Mouse (Mus musculus): ENCODE results near the gene Amt. TPM values are rescaled to one million over a fixed set of nuclear protein-coding genes. Genes with fewer than 3 reads are reported as not detected.
"Not testable (repeated sequence)": the region's sequence is repeated elsewhere in the genome, so short reads cannot be mapped to it uniquely, and the experiment has no call there.

Amt gene
- polyA plus RNA-seq, 1 experiment, result not detected

DNA sequence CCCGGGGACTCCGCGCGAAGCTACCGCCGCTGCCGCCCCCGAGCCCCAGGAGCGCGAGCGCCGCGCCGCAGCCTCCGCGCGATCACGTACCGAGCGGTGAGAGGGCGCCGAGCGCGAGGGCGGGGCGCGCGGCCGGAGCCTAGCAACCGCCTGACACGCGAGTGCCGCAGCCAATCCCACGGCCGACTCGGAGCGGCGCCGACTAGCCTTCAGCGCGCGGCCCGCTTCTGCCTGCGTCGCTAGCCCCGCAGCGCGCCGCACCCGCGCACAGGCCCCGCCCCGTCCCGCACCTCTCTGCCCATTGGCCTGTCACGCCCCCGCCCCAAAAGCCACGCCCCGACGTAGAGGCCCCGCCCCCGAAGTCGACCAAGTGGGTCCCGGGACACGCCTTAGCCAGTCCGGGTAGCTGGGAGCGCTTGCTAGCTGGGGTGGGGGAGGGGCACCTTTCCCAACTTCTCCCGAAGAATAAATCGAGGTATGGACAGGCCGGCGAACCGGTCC is 32.9 kb upstream of the Amt start, which contains the start of gene Dag1:
Gene Dag1, minus strand, starts transcription at position 269 of the 501 bp plus-strand sequence.
- Histone ChIP-seq H3K4me1 (ENCODE audit: control insufficient read depth, insufficient read depth, low read length) (peaks cover 8% of the 10 kb centered on the region; the same call in 1 of the 2 replicates), H3K4me3 (ENCODE audit: insufficient read depth, low read depth, low read length) (peak within 1 kb of the TSS; percentile 81), H3K27ac (ENCODE audit: insufficient read depth, low read depth, low read length) (peak within 1 kb of the TSS; percentile 47)
- WGBS, result under 1% methylated on average over 71 of the region's 71 CpGs
- TF ChIP-seq POLR2A (IDR thresholded peaks at IDR 0.05; ENCODE audit: insufficient read depth, low read depth, low read length) (peak; percentile 54; the same call in 1 of the 2 replicates), CTCF (IDR thresholded peaks at IDR 0.05; ENCODE audit: insufficient read depth, low read depth, low read length) (no peak)

DNA sequence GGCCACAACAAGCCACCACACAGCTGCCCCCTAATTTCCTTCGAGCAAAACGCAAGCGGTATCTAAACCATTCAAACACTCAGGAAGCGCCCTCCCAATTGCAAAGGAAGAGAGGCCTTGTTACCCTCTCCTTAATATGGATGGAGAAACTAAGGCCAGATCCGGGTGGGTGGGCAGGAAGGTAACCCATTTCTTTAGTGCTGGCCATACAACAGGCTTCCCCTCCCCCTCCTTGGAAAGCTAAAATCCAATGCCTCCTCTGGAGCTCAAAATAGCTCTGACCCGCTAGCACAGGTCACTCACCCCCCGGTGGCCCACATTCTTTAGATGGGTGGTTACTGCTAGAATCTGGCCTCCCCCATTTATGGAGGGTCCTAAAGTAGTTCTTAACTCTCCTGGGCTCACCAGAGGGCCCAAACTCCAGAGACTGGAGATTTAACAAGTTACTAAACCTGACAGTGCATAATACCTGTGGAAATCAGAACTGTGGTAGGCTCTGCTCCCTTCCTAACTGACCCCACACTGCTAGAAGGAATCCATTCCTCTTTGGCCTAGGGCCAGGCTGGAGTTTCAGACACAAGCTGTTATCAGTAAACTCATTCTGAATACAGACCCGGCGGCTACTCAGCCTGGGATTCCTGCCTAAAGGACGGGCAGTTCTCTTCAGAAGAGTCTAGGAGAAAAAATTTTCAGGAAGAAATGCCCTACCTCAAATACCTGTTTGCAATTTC is 32.3 kb upstream of the Amt start:
- TF ChIP-seq POLR2A (IDR thresholded peaks at IDR 0.05; ENCODE audit: insufficient read depth, low read depth, low read length), result no peak
- TF ChIP-seq CTCF (IDR thresholded peaks at IDR 0.05; ENCODE audit: insufficient read depth, low read depth, low read length), result no peak
- H3K4me1 ChIP-seq (ENCODE audit: control insufficient read depth, insufficient read depth, low read length), result peaks cover 8% of the 10 kb centered on the region; the same call in 1 of the 2 replicates
- peak overlapping the region; percentile 12; the same call in 1 of the 2 replicates for H3K27ac ChIP-seq (ENCODE audit: insufficient read depth, low read depth, low read length)
- WGBS, result 17% methylated on average over 10 of the region's 10 CpGs
- peak overlapping the region; percentile 81 for H3K4me3 ChIP-seq (ENCODE audit: insufficient read depth, low read depth, low read length)

DNA sequence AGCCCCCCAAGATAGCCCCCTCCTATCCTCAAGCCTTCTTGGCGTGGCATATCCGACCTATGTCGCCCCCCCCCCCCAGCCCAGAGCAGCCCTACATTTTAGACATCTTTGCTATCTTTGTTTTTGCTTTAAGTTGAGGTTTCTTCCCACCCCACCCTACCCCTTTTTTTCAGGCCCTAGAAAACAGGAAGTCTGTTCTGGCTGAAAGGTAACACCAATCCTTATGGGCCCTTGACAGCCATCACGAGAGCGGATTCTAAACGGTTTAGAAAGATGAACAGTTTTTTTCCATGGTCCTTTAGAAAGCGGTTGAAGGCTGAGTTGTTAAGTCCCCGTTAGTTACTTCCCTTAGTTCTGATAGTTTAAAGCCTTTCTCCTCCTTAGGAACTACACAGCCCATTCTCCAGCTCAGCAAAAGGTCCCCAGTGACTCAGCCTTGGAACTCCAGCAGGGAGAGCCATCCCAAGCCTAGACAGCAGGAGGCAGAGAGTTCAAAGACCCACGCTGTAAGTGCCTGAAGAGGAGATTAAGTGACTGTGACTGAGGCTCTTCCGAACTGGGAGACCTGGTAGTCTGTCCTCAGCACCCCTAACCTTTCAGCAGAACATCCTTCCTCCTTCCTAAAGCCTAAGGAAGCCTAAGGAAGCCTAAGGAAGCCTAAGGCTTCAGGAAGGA is 30.3 kb upstream of the Amt start:
- 82% methylated on average over 10 of the region's 10 CpGs for WGBS
- Histone ChIP-seq H3K27ac (ENCODE audit: insufficient read depth, low read depth, low read length) (no peak overlapping the region), H3K4me3 (ENCODE audit: insufficient read depth, low read depth, low read length) (no peak overlapping the region), H3K4me1 (ENCODE audit: control insufficient read depth, insufficient read depth, low read length) (peaks cover 5% of the 10 kb centered on the region; the same call in 1 of the 2 replicates)
- TF ChIP-seq POLR2A (IDR thresholded peaks at IDR 0.05; ENCODE audit: insufficient read depth, low read depth, low read length) (no peak), CTCF (IDR thresholded peaks at IDR 0.05; ENCODE audit: insufficient read depth, low read depth, low read length) (no peak)

DNA sequence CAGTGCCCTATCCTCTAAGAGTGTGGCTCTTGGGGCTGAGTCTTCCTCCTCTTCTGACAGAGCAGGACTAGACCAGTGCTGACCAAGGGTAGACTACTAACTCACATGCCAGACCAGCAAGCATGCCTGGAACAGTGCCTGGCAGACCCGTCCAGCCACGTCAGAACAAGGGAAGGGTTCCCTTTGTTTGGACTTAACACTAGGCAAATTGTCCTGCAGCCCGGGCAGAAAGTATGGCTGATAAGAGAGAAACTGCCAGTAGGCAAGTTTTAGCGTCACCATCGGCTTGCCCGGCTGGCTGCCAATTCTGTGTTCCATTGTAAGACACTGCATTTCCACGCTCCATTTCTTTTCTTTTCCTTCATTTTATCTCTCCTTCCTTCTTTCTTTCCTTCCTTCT is 29.0 kb upstream of the Amt start:
- H3K4me1 ChIP-seq (ENCODE audit: control insufficient read depth, insufficient read depth, low read length), result no peaks in the 10 kb centered on the region
- no peak overlapping the region for H3K4me3 ChIP-seq (ENCODE audit: insufficient read depth, low read depth, low read length)
- no peak for TF ChIP-seq POLR2A (IDR thresholded peaks at IDR 0.05; ENCODE audit: insufficient read depth, low read depth, low read length)
- TF ChIP-seq CTCF (IDR thresholded peaks at IDR 0.05; ENCODE audit: insufficient read depth, low read depth, low read length), result no peak
- 46% methylated on average over 7 of the region's 7 CpGs for WGBS
- no peak overlapping the region for H3K27ac ChIP-seq (ENCODE audit: insufficient read depth, low read depth, low read length)

DNA sequence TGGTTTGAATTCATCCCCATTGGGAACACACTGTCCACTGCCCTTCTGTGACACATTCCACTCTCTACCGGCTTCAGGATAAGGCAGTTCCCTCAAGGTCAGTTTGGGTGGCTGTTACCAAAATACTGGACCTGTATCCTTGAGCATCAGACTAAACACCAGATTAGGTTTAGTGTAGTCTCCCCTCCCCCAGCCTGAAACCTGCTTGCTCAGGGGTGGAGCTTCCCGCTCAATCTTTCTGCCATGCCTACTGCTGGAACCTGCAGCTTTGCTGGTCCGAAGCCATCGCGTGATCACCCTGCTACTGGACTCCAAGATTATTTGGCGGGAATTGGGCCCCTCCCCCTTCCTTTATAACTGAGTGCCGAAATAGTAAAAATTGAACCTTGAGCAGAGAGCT is 28.0 kb upstream of the Amt start:
- 66% methylated on average over 7 of the region's 7 CpGs for WGBS
- H3K27ac ChIP-seq (ENCODE audit: insufficient read depth, low read depth, low read length); H3K4me1 ChIP-seq (ENCODE audit: control insufficient read depth, insufficient read depth, low read length); H3K4me3 ChIP-seq (ENCODE audit: insufficient read depth, low read depth, low read length): not testable (repeated sequence)

DNA sequence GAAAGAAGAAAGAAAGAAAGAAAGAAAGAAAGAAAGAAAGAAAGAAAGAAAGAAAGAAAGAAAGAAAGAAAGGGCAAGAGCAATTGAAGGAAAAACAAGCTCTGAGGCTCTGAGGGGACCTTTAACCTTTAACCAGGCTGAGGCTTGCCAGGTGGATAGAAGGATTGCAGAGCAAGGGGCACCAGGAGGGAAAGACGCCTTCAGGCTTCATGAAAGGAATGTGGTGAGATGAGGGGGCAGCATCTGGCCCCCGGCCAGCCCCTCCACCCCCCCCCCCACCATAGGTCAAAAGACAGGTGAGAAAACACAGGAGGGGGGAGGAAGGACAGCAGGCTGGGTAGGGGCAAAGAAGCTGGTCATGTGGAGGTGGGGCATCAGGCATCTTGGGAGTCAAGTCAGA is 24.7 kb upstream of the Amt start:
- Histone ChIP-seq H3K4me3 (ENCODE audit: insufficient read depth, low read depth, low read length) (no peak overlapping the region), H3K27ac (ENCODE audit: insufficient read depth, low read depth, low read length) (no peak overlapping the region), H3K4me1 (ENCODE audit: control insufficient read depth, insufficient read depth, low read length) (no peaks in the 10 kb centered on the region)
- WGBS, result 51% methylated on average over 2 of the region's 2 CpGs
- TF ChIP-seq POLR2A (IDR thresholded peaks at IDR 0.05; ENCODE audit: insufficient read depth, low read depth, low read length), result no peak
- TF ChIP-seq CTCF (IDR thresholded peaks at IDR 0.05; ENCODE audit: insufficient read depth, low read depth, low read length), result no peak

DNA sequence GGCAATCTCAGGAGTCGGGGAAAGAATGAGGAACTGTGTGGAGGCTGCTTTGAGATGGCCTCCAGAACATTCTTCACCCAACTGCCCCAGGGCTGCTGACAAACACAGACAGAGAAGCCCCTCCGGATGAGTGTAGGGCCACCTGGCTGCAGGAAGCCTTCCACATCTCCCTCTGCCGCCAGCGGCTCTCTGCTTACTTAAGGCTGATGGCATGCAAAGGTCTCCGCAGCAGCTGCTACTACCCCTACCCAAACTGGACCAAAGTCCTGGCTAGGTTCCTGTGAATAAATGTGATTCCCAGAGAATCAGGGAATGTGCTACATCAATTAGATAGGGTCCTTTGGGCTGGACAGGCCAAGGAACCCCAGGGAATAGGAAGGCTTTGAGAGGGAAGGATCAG is 24.0 kb upstream of the Amt start:
- Histone ChIP-seq H3K4me3 (ENCODE audit: insufficient read depth, low read depth, low read length) (no peak overlapping the region), H3K27ac (ENCODE audit: insufficient read depth, low read depth, low read length) (no peak overlapping the region), H3K4me1 (ENCODE audit: control insufficient read depth, insufficient read depth, low read length) (no peaks in the 10 kb centered on the region)
- TF ChIP-seq POLR2A (IDR thresholded peaks at IDR 0.05; ENCODE audit: insufficient read depth, low read depth, low read length), result no peak
- no peak for TF ChIP-seq CTCF (IDR thresholded peaks at IDR 0.05; ENCODE audit: insufficient read depth, low read depth, low read length)
- 79% methylated on average over 5 of the region's 5 CpGs for WGBS

DNA sequence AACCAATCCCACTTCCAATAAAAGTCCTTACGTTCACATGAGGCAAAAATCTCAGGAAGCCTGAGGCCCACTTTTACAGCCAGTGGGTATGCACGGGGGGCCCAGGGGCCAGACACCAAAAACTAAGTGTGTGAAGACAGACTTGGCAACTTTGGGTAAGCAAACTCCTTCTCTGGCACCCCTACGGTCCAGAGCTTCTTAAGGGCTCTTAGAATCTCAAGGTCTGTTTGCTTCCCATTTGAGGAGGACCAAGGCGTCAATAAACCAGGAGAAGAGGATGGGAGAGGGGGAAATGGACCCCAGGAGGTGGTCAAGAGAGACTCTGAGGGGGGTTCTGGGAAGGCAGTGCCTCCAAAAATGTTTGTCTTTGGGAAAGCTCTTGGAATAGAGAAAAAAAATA is 23.2 kb upstream of the Amt start:
- WGBS, result 81% methylated on average over 4 of the region's 4 CpGs
- H3K4me1 ChIP-seq (ENCODE audit: control insufficient read depth, insufficient read depth, low read length), result no peaks in the 10 kb centered on the region
- H3K4me3 ChIP-seq (ENCODE audit: insufficient read depth, low read depth, low read length), result no peak overlapping the region
- H3K27ac ChIP-seq (ENCODE audit: insufficient read depth, low read depth, low read length), result no peak overlapping the region
- no peak for TF ChIP-seq CTCF (IDR thresholded peaks at IDR 0.05; ENCODE audit: insufficient read depth, low read depth, low read length)
- no peak for TF ChIP-seq POLR2A (IDR thresholded peaks at IDR 0.05; ENCODE audit: insufficient read depth, low read depth, low read length)
